Mouse (Mus musculus) intestine, embryonic 14.5 days (tissue): ENCODE results near the gene Basp1. TPM values are rescaled to one million over a fixed set of nuclear protein-coding genes. Genes with fewer than 3 reads are reported as not detected.

ENCODE experiments used
- ATAC-seq: fragments of 200-750 bp; cut with Nextera tagmentation; replicated peaks from 2 replicates; pipeline ENCODE4 v1.8.0; 2017; ENCODE audit warnings: low read depth, moderate number of reproducible peaks, moderate TSS enrichment, moderate library complexity; ENCODE audit not compliant: low FRiP score, low TSS enrichment
- DNase-seq: peaks from one replicate; pipeline ENCODE4 v3.0.0-alpha.2; 2018; ENCODE audit warnings: low spot score
- H3K27ac ChIP-seq: fragments of 300-500 bp; sonication (generic); 2 replicates; pipeline ENCODE4 v1.5.1; 2014; ENCODE audit warnings: low read depth, mild to moderate bottlenecking, control low read depth
- H3K27me3 ChIP-seq: fragments of 300-500 bp; sonication (generic); replicated peaks from 2 replicates; pipeline ENCODE4 v1.6.1; 2014; ENCODE audit warnings: low read length, control low read depth; ENCODE audit not compliant: control insufficient read depth, insufficient read depth
- H3K36me3 ChIP-seq: fragments of 300-500 bp; sonication (generic); 2 replicates; pipeline ENCODE4 v1.6.1; 2014; ENCODE audit warnings: low read length, control low read depth; ENCODE audit not compliant: control insufficient read depth, insufficient read depth
- H3K4me1 ChIP-seq: fragments of 300-500 bp; sonication (generic); replicated peaks from 2 replicates; pipeline ENCODE4 v1.6.1; 2014; ENCODE audit warnings: low read length, control low read depth, mixed read lengths; ENCODE audit not compliant: control insufficient read depth, insufficient read depth
- H3K4me2 ChIP-seq: fragments of 300-500 bp; sonication (generic); 2 replicates; pipeline ENCODE4 v1.6.1; 2014; ENCODE audit warnings: low read length
- H3K4me3 ChIP-seq: fragments of 300-500 bp; sonication (generic); 2 replicates; pipeline ENCODE4 v1.5.1; 2014; ENCODE audit warnings: low read depth, low read length, control low read depth, mixed read lengths
- H3K9ac ChIP-seq: fragments of 300-500 bp; sonication (generic); 2 replicates; pipeline ENCODE4 v1.6.1; 2014; ENCODE audit warnings: mild to moderate bottlenecking, low read length
- H3K9me3 ChIP-seq: fragments of 300-500 bp; sonication (generic); 2 replicates; pipeline ENCODE4 v1.6.1; 2016; ENCODE audit warnings: low read length, control low read depth; ENCODE audit not compliant: control insufficient read depth
- WGBS: fragments of 180-500 bp; shearing (Covaris S2); extraction: QIAGEN DNeasy Blood & Tissue Kit; methylation state at CpG from one replicate; pipeline ENCODE4 v1.1.7; 2014; 5-methylcytosine and 5-hydroxymethylcytosine counted together
- polyA plus RNA-seq: library from polyadenylated mRNA; unstranded; fragments of >200 nt; fragmentation: Nextera tagmentation; extraction: Ambion mirVana; gene quantifications from 2 replicates; pipeline ENCODE4 v1.2.1, GENCODE M21; 2014

Basp1 gene
- polyA plus RNA-seq, 1 experiment from 2014 or later, result 21.1 TPM

GRCm38 (mm10) chr15:25392525-25393099 lies 21.0 kb downstream of the Basp1 start:
- H3K9me3 ChIP-seq, result no peaks in the 10 kb centered on the region
- WGBS, result 69% methylated on average over 4 of the region's 4 CpGs
- ATAC-seq, result no peak

DNA sequence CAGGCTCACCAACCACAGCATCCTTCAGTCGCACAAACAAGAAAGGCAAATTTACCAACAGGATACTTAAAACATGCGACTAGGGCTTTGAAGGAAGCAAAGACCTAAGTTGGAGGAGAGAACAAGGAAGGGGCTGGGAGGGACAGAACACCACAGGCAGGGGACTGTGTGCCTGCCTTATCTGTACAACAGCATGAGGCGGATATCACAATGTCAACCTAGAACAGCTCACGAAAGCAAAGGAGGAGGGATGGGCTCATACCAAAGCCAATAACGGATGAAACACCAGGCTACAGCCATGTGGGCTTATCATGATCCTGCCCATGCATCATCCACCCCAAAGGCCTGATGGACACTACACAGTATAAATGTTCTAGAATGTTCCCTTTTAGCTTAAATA lies 22.4 kb downstream of the Basp1 start:
- no peak overlapping the region for H3K4me2 ChIP-seq
- H3K27ac ChIP-seq, result no peak overlapping the region
- 69% methylated on average over 5 of the region's 5 CpGs for WGBS
- no peaks in the 10 kb centered on the region for H3K4me1 ChIP-seq
- H3K36me3 ChIP-seq, result 0 out of 2 replicates have a peak, but pooled peaks cover under 1% of the 10 kb centered on the region
- no peak overlapping the region for H3K9ac ChIP-seq
- ATAC-seq, result no peak
- no peaks in the 10 kb centered on the region for H3K27me3 ChIP-seq
- no peak for DNase-seq
- H3K9me3 ChIP-seq, result no peaks in the 10 kb centered on the region
- H3K4me3 ChIP-seq, result no peak overlapping the region

More at GRCm38 (mm10) chr15:25392525-25393099, 21.0 kb downstream of the Basp1 start:
- no peaks in the 10 kb centered on the region for H3K36me3 ChIP-seq
- H3K4me2 ChIP-seq, result no peak overlapping the region
- no peak overlapping the region for H3K27ac ChIP-seq
- H3K9ac ChIP-seq, result no peak overlapping the region
- DNase-seq, result no peak
- no peaks in the 10 kb centered on the region for H3K4me1 ChIP-seq
- H3K27me3 ChIP-seq, result no peaks in the 10 kb centered on the region
- no peak overlapping the region for H3K4me3 ChIP-seq

GRCm38 (mm10) chr15:25387572-25387971 lies 26.0 kb downstream of the Basp1 start:
- H3K36me3 ChIP-seq, result 0 out of 2 replicates have a peak, but pooled peaks cover 7% of the 10 kb centered on the region
- ATAC-seq, result no peak
- 82% methylated on average over 6 of the region's 6 CpGs for WGBS

DNA sequence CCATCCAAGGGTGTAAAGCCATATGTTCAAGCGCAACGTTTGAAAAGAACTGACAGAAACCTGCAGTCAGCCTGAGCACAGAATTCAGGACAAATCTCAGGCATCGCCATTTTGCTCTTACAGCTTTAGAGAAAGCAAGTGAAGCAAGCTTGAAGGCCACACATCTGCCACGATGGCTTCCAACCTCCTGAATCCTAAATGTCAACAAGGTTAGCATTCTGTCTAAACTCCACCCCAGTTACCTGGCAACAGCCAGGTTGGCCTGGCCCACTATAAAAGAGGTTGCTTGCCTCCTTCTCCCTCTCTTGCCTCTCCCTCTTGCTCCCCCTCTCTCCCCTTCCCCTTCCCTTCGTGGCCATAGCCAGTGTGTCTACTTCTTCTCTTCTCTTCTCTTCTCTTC lies 33.5 kb downstream of the Basp1 start:
- H3K9ac ChIP-seq, result no peak overlapping the region
- no peak overlapping the region for H3K4me3 ChIP-seq
- no peak for ATAC-seq
- no peak overlapping the region for H3K4me2 ChIP-seq
- no peak overlapping the region for H3K27ac ChIP-seq
- WGBS, result 73% methylated on average over 5 of the region's 5 CpGs
- no peak for DNase-seq
- H3K4me1 ChIP-seq, result peaks cover 6% of the 10 kb centered on the region; the same call in 1 of the 2 replicates
- no peaks in the 10 kb centered on the region for H3K9me3 ChIP-seq
- no peaks in the 10 kb centered on the region for H3K27me3 ChIP-seq
- 0 out of 2 replicates have a peak, but pooled peaks cover 3% of the 10 kb centered on the region for H3K36me3 ChIP-seq

More at GRCm38 (mm10) chr15:25387572-25387971, 26.0 kb downstream of the Basp1 start:
- H3K9ac ChIP-seq, result no peak overlapping the region
- H3K4me3 ChIP-seq, result no peak overlapping the region
- no peak overlapping the region for H3K27ac ChIP-seq
- no peak overlapping the region for H3K4me2 ChIP-seq
- no peaks in the 10 kb centered on the region for H3K4me1 ChIP-seq
- no peaks in the 10 kb centered on the region for H3K9me3 ChIP-seq
- DNase-seq, result no peak
- H3K27me3 ChIP-seq, result no peaks in the 10 kb centered on the region

GRCm38 (mm10) chr15:25378707-25379106 lies 34.9 kb downstream of the Basp1 start:
- H3K9me3 ChIP-seq, result no peaks in the 10 kb centered on the region
- 92% methylated on average over 8 of the region's 8 CpGs for WGBS
- no peak overlapping the region for H3K27ac ChIP-seq
- no peak overlapping the region for H3K4me3 ChIP-seq
- peaks cover 6% of the 10 kb centered on the region; the same call in 1 of the 2 replicates for H3K4me1 ChIP-seq
- no peak for DNase-seq
- no peak for ATAC-seq
- no peak overlapping the region for H3K4me2 ChIP-seq
- 0 out of 2 replicates have a peak, but pooled peaks cover 3% of the 10 kb centered on the region for H3K36me3 ChIP-seq
- no peak overlapping the region for H3K9ac ChIP-seq
- no peaks in the 10 kb centered on the region for H3K27me3 ChIP-seq

DNA sequence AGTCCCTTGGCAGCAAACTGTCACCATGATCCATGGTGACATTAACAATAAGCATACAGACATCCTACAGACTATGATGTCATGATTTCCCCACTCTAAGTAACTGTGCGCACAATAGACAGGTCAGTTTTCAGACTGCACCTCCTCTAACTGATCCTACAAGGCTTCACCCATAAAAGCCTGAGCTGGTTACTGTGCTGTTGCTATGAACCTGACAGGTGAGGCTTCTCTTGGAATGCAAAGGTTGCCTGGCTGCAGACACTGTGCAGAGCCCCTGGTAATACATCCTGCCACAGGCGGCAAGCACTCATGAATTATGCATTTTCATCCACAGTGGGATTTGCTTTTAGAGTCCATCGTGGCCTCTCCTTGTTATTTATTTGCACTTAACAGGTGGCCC lies 36.6 kb downstream of the Basp1 start:
- WGBS, result 43% methylated on average over 3 of the region's 3 CpGs
- Histone ChIP-seq H3K4me1 (peaks cover 6% of the 10 kb centered on the region; the same call in 1 of the 2 replicates), H3K9ac (no peak overlapping the region), H3K27me3 (no peaks in the 10 kb centered on the region), H3K4me2 (no peak overlapping the region), H3K9me3 (no peaks in the 10 kb centered on the region), H3K36me3 (no peaks in the 10 kb centered on the region), H3K4me3 (no peak overlapping the region), H3K27ac (no peak overlapping the region)
- no peak for DNase-seq
- ATAC-seq, result peak; percentile 58

GRCm38 (mm10) chr15:25373486-25373885 lies 40.1 kb downstream of the Basp1 start:
- Histone ChIP-seq H3K27ac (no peak overlapping the region), H3K4me1 (peaks cover 6% of the 10 kb centered on the region; the same call in 1 of the 2 replicates), H3K27me3 (no peaks in the 10 kb centered on the region), H3K9ac (no peak overlapping the region), H3K9me3 (no peaks in the 10 kb centered on the region), H3K4me3 (no peak overlapping the region), H3K4me2 (no peak overlapping the region), H3K36me3 (no peaks in the 10 kb centered on the region)
- DNase-seq (no peak), ATAC-seq (no peak)
- WGBS, result 58% methylated on average over 3 of the region's 3 CpGs

GRCm38 (mm10) chr15:25369522-25369921 lies 44.0 kb downstream of the Basp1 start:
- Histone ChIP-seq H3K9ac (no peak overlapping the region), H3K27me3 (no peaks in the 10 kb centered on the region), H3K4me3 (no peak overlapping the region), H3K4me1 (0 out of 2 replicates have a peak, but pooled peaks cover 4% of the 10 kb centered on the region), H3K36me3 (no peaks in the 10 kb centered on the region), H3K9me3 (no peaks in the 10 kb centered on the region), H3K4me2 (no peak overlapping the region), H3K27ac (no peak overlapping the region)
- no peak for DNase-seq
- 63% methylated on average over 7 of the region's 7 CpGs for WGBS
- no peak for ATAC-seq

DNA sequence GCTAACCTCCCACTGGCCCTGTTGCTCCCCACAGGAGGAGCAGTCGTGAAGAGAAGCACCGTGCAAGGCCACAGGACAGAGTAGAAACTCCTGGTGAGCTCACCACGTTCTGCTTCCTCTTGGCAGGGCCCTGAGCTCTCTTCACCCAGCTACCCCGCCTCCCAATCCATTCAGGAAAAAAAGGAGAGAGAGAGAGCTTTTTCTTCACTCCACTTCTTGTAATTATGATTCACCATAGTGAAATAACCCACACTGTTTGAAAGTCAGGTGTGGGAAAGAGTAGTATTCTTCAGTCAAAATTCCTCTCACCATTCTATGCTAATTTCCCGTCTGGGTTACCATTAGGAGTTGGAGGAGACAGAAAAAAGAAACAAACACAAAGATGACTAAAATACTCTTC lies 48.1 kb downstream of the Basp1 start:
- no peak for DNase-seq
- 52% methylated on average over 5 of the region's 5 CpGs for WGBS
- no peak overlapping the region for H3K4me2 ChIP-seq
- no peak overlapping the region for H3K4me3 ChIP-seq
- H3K27me3 ChIP-seq, result no peaks in the 10 kb centered on the region
- no peak overlapping the region for H3K9ac ChIP-seq
- no peak overlapping the region for H3K27ac ChIP-seq
- peaks cover 8% of the 10 kb centered on the region; the same call in 1 of the 2 replicates for H3K36me3 ChIP-seq
- H3K9me3 ChIP-seq, result no peaks in the 10 kb centered on the region
- 0 out of 2 replicates have a peak, but pooled peaks cover 4% of the 10 kb centered on the region for H3K4me1 ChIP-seq
- ATAC-seq, result no peak
